Mouse (Mus musculus) frontal cortex, postnatal 10 days (tissue): ENCODE measurements around the gene Mrps12.

Experiments used
- DNase-seq, 2 experiments: peaks; one replicate each; pipeline ENCODE4 v3.0.0; 2022; ENCODE audit warnings: low spot score in 2 of 2, mixed read lengths in 1 of 2

The Mrps12 gene

DNA sequence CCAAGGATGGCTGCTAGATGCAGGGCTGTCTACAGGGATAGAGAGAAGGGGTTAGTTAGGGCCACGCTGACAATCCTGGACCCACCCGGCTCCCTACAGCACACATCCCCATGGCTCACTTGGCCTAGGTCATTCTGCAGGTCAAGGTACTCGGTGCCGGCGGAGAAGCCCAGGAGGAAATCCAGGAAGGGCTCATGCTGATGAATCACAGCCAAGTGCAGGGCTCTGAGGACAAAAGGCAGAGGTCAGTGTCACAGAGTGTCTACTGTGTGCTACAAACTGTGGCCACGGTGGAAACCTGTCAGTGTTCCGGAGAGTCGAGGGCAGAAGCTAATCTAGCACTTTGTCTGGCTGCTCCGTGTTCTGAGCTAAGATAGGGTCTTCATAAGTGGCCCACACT, 20.3 kb upstream of the Mrps12 start:
- no peak for DNase-seq

DNA sequence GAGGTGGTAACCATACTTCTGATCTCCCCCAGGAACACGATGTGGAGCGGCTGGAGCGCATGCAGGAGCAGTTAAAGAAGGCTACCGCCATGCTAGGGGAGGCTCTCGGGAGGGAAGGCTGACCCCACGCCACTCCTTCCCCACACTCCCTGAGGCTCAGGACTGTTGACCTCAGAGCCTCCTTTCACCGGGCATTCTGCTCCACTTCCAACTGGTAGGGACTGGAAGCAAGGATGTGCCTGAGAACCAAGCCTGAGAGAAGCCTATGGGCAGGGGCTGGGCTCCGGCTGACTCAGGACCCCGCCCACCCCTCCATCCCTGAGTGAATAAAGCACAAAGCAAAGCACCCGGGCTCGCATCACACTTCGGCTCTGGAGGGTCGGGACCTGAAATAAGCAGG, 17.0 kb upstream of the Mrps12 start:
- no peak for DNase-seq

DNA sequence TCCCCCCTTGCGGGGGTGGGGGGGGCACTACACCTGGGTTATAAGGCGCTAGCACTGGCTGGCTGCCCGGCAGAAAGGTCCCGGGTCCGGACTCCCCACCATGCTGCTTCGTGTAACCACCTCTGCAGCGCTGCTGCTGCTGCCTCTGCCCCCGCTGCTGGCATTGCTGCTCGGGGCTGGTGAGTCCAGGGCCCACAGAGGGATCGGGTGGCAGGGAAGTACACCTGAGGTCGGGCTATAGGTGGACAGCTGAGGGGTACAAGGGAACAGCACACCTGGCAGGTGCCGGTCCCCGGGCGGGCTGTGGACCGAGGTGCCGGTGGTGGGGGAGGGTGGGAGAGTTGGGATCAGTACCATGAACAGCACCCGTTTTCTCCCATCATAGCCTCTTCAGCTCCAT, 14.5 kb upstream of the Mrps12 start, which contains the start of gene Ccer2:
Gene Ccer2, plus strand, starts transcription at position 96 of the 400 bp plus-strand sequence.
- no peak for DNase-seq

DNA sequence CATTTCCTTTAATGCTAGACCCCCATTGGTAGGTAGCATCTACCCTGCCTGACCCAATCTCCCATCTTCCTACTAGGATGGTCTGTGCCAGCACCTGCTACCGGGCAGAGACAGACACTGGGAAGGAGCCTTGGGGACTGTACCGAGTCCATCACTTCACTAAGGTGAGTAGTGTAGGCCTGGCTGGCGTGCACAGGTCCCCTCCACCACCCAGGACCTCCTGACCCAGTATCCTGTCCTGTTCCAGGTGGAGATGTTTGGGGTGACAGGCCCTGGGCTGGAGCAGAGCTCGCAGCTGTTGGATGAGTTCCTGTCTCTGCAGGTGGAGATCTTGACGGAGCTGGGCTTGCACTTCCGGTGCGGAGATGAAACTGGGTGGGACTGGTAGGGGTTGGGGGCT, 8.3 kb upstream of the Mrps12 start:
- DNase-seq = no peak

DNA sequence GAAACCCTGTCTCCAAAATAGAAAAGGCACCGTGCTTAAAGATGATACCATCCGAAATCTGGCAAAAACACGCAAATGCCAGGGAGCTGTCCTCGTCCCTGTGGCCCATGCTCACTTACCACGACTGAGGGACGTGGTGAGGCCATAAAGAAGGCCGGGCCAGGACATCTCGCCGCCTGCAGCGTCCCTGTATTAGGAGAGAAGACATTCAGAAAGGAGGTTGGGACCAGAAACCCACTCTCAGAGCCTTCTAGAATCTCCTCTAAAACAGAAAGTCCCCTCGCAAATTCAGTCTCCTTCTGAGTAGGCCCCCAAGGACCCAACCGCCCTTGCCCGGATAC, 282 bp downstream of the Mrps12 start:
- DNase-seq = no peak

DNA sequence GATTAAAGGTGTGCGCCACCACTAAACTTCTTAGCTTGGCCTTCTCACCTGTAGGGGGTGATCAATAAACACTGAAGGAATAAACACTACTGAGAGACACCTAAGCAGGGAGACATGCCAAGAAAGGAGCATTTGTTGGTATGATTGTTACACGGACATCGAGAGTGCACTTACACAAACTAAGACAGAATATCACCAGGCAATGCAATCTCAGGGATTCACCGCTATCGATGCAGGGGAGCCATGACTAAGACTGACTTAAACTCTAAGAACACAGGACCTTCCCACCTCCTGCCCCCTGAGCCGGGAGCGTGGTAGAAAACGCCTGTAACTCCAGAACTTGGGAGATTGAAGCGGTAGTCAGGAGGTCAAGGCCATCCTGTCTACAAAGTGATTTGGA, 671 bp downstream of the Mrps12 start:
- no peak for DNase-seq

DNA sequence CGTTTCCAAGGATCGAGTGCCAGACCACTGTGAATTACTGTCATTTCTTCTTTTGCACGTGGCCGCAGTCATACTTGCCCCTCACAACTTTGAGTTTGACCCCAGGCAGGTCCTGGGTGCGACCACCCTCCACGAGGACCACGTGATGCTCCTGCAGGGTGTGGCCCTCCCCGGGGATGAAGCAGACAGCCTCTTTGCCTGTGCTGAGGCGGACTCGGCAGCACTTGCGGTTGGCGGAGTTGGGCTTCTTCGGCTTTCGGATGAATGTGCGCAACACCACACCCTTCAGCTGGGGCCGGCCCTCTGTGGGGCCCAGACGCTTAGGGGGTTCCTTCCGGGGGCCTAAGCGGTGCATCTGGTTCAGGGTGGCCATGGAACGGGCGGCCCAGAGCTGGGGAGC, 1.8 kb downstream of the Mrps12 start:
- DNase-seq = no peak

DNA sequence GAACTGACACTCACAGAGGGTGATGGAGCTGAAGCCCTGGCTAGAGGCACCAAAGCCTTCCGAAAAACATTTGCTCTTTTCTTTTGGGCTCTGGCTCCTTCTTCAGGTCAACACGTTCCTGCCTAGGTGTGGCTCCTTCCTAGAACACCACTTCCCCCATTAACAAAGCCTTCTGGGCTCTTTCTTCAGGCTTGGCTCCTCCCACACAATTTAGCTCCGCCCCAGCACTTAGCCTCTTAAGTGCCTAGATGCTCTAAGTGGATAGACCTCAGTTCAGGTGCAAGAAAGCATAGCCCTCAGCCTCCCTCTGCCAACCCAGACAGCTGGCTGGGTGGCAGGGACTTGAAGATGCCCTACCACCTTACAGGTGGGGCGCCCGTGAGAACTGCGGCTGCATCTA, 5.9 kb downstream of the Mrps12 start:
- DNase-seq = no peak

DNA sequence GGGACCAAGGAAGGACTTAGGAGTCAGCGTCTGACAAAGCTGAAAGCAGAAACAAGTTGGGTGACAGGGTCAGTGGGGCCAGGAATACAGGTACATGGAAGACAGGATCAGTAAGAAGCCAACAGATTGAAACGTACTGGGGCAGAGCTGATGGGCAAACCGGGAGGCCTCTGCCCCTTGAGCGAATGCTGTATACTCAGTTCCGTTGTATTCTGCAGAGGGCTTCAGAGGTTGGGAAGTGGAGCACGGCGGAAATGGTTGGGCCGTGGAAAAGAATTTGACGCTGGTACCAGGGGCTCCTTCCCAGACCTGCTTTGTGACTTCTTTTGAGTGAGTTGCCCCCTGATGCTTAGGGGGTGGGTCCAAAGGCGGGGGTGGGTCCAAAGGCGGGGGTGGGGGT, 8.4 kb downstream of the Mrps12 start:
- no peak for DNase-seq

DNA sequence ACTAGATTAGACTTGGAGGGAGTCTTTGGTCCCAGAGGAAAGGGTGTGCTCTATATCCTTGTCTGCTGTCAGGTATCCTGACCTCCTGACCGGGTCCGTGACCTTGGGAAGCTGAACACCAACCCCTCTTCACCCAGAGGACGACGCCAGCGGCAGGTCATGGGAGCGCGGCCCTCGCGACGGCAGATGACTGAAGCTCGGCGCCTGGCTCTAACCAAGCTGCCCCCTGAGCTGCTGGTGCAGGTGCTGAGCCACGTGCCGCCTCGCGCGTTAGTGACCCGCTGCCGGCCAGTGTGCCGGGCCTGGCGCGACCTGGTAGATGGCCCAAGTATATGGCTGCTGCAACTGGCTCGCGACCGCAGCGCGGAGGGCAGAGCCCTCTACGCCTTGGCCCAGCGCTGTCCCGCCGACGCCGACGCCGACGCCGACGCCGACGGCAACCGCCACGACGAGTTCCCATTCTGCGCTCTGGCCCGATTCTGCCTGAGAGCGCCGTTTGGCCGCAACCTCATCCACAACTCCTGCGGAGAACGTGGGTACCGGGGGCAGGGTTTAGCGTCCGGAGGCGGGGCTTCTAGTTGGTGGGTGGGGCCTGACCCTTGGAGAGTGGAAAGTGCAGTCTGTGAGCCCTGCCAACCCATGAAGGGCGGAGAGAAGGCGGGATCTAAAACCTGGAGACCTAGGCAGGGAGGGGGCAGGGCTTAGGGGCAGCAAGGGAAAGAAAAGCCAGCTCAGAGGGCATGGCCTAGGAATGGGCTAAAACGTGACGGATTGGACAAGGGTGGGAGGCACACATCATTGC, 9.1 kb downstream of the Mrps12 start:
- peak in 1 of 2 experiments; percentile 53 for DNase-seq

DNA sequence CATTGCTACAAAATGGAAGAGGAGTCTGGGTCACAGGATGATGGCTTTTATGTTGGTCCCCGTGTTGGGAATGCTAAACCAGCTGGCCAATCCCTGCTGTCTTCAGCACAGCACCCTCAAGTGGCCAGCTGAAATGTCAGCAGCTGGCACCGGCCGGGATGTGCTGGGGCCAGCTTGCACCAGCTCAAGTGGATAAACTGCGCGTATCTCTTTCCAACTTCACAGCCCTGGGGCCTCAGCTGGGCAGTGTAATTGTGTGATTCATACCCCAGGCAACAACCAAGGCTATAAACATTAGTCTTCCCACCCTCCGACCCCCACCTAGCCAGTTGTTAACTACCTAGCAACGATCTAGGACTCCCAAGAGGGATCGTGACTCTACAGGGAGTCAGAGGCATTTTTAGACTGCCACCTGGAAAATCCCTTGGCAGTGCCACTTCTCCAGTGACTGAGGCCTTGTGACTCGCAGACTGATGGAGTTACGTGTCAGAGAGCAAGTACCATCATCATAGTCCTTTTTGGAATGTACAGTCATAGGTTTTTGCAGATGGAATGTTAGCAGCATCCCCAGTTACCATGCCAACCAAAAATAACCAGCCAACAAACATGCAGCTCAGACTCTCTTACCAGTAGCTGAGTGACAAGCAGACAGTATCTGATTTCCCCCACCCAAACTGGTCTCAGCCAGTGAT, 13.8 kb downstream of the Mrps12 start:
- DNase-seq = no peak

DNA sequence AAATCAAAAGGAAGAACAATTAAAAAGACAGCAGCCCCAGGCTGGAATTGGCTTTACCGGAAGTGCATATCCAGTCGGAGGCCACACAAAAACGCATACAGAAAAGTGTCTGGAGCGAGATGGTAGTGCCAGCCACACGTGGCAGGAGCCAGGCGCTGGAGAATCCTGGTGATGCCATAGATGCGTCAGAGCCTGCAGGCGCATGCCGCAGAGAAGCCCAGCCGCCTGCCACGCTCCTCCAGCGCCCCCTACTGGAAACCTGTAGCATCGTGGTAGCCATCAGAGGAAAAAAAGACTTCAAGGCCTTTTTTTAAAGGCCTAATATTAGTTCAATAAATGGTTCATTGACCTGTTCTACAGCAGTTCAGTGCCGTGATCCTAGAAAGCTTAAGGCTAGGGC, 15.0 kb downstream of the Mrps12 start:
- peak; percentile 55 to 79 for DNase-seq

DNA sequence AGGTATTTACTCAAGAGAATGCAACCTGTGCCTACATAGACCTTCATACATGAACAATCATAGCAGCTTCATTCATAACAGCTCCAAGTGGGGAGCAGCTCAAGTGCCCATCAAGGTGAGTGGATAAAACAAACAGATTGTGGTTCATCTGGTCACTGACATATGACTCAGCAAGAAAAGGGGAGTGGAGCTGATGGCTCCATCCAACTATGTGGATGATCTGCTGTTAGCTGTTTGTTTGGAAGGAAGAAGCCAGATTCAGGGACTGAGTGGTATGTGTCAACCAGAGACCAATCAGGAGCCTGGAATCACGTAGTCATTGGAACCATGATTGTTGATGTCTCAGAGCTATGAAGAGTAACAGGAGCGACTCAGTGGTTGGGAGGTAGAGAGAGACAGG, 17.0 kb downstream of the Mrps12 start:
- DNase-seq = no peak

DNA sequence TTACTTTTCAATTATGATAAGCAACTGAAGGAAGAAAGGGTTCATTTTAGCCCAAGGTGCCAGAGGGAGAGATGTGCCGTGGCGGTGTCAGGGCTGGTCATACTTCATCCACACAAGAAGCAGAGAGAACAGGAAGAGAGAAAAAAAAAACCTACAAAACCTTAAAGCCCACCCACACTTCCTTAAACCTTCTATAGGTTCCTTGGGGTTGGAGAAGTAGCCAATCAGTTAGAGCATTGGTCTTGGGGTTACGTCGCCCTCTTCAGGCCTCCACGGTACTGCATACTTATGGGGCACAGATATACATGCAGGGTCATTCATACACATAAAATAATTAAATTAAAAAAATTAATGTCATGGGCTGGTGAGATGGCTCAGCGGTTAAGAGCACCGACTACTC, 19.5 kb downstream of the Mrps12 start:
- DNase-seq = no peak

DNA sequence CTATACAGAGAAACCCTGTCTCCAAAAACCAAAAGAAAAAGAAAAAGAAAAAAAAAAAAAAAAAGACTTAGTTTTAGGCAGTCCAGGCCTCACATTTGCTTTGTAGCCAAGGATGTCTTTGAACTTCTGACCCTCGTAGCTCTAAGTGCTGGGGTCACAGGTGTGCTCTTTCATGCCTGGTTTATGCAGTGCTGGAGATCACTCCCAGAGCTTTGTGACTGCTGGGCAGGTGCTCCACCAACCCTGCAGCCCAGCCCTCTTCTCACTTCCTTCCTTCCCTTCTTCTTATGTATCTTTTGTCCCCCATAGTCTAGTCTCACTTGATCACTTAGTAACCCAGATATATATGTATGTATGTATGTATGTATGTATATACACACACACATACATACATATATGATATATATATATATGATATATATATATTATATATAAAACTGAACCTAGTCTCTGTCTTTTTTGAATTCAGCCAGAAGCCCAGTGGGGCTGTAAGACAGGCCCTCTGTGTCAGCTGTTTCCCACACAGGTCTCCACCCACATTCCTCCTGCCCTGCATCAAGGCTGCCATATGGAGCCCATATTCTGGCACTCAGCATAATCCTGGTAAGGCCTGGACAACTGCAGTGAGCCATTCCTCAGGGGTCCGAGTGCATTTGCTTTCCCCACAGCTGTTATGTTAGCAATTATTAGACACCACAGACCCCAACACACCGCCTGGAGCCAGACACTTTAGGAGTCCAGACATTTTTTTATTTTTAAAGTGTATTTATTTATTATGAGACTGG, 20.7 kb downstream of the Mrps12 start:
- DNase-seq = no peak

DNA sequence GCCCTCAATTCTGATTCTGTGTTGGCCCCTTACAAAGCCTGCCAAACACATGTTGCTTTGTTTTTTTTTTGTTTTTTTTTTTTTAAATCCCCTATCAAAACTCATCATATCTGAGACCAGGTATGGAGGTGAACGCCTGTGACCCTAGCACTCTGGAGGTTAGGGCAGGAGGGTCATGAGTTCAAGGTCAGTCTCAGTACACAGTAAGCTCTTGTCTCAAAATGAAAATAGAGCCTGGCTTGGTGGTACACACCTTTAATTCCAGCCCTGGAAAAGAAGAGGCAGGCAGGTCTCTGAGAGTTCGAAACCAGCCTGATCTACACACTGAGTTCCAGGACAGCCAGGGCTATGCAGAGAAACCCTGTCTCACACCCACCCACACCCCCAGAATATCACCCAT, 22.0 kb downstream of the Mrps12 start:
- no peak for DNase-seq

DNA sequence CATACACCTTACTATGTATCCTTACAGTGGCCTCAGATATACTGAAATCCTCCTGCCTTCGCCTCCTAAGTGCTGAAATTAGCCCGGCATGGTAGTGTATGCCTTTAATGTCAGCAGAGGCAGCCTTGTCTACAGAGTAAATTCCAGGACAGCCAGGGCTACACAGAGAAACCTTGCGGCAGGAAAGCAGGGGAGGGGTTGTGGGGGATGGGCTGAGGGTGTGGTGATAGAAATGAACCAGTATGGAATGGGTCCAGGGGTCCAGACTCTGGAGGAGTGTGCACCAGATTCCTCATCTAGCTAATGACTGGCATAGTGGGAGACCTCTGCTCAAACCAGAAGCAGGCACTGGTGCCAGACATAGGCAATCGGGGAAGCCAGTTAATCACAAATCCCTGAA, 22.5 kb downstream of the Mrps12 start:
- DNase-seq = no peak

DNA sequence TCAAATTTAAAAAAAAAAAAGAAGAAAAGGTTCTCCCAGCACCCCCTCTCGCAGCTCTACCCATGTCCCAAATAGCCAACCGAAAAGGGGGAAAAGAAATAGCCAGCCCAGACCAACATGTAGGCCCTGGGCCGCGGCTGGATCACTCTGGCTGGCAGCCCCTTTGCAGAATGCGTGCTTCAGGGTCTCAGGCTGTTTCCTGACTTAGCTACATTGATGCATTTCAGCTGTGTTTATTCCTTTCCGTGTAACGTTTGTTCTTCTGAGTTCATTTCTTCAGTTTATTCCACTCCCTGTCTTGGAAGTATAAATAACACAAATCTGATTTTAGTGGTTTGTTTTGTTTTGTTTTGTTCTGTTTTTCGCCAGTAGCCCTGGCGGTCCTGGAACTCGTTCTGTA, 23.9 kb downstream of the Mrps12 start:
- no peak for DNase-seq

DNA sequence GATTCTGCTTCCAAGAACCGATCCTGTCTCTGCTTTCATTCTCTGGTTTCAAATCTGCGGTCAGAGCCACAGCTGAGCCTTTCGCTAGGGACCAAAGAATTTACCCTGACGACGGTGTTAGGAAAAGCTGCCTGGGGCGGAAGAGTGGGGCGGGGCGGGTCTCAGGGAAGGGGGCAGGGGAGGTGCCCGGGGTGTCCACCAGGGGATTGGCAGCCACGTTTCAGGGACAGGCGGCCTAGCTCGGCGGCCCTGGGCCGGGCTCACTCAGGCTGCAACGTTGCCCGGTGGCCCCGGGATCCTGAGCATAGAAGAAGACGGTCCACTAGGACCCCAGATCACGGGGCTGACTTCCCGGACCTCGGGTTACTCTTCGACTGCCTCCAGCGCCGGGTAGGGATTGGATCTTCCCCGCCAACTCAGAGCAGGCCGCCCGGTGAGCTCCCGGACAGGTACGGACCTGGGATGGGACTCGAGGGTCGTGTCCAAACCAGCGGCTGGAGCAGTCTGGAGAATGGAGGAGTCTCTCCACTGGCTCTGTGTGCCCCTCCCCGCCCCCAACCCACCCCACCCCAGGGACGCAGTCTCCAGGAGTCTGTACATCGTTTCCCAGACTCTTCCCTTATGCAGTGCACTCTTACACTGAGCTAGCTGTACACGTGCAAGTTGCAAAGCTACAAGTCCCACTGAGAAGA, 24.9 kb downstream of the Mrps12 start, which contains the start of gene Fbxo17:
Gene Fbxo17, plus strand, starts transcription at position 215 of the 692 bp plus-strand sequence.
- DNase-seq = no peak

DNA sequence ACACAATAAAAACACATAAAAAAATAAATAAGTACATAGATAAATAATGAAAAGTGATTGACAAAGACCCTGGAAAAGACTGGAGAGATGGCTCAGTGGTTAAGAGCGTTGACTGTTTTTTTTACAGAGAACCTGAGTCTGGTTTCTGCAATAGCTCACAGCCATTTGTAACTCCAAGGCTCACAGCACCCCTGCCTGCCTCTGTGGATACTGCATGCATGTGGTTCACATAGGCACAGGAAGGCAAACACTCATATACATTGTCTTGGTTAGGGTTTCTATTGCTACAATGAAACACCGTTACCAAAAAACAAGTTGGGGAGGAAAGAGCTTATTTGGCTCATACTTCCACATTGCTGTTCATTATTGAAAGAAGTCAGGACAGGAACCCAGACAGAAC, 26.0 kb downstream of the Mrps12 start:
- DNase-seq = no peak

DNA sequence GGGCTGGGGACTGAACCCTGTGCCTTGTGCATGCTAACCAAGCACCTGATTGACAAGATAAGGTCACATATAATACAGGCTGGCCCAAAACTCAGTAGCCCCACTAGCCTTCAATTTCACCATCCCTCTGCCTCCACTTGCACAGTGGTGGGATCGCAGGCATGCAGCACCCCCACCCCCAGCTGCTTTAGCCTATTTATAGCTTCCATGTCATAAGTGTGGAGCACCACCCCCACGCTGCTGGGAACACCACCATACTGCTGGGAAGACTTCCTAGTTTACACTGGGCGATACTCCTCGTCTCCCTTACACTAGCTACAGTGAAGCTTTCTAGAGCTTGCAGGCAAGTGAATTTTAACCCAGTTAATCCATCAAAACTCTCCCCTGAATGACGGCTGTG, 27.0 kb downstream of the Mrps12 start:
- DNase-seq = peak; percentile 30 to 51

DNA sequence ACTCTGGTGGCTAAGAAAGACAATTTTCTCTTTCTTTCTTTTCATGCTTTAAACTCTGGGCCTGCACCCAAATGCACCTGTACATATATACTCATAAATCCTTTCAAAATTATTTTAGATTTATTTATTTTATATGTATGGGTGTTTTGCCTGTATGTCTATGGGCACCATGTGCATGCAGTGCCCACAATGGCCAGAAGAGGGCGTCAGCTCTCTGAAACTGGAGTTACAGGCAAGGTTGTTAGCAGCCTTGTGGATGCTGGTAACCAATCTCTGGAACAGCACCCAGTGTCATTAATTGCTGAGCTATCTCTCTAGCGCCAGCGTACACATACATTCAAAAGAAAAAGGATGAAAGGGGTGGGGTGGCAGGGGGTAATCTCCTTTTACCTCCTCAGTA, 30.7 kb downstream of the Mrps12 start:
- no peak for DNase-seq
